Comparison of ENCODE assay signal across 8 mouse cellular contexts in genomic region chr17:87671890-87672660, GRCm38 (mm10). TPM values are rescaled to one million over a fixed set of nuclear protein-coding genes. Genes with fewer than 3 reads are reported as not detected.
DNase-seq lines count a peak whose midpoint lies in the region; ATAC-seq and TF ChIP-seq lines count a peak whose summit lies in the region.

Msh2 (plus strand) TSS chr17:87672330.

- H3K9ac ChIP-seq in hindbrain, embryonic 13.5 days: peak within 1 kb of the TSS; percentile 88

- no peaks in the 10 kb centered on the region for H3K27me3 ChIP-seq in Patski
- no peaks in the 10 kb centered on the region for H3K27me3 ChIP-seq in hindbrain, embryonic 13.5 days

- CTCF ChIA-PET in Patski (lab: Charles Lee): interaction anchor here (0.8 to 1.4 kb wide), 3 partner anchors 13 to 20 kb away, joined by 3 to 6 read pairs (median 3); no protein-coding TSS in a partner anchor

- peak; percentile 93 for DNase-seq in Patski (ENCODE audit: low read depth, low spot score)
- peak; percentile 99 for DNase-seq in cerebellum, postnatal 14 days
- DNase-seq in frontal cortex, postnatal 14 days (ENCODE audit: low spot score in 2 of 2): peak; percentile 95 to 98
- DNase-seq in layer of hippocampus, postnatal 25 days (ENCODE audit: extremely low spot score in 1 of 2, low spot score in 1 of 2): peak; percentile 88 to 95
- peak; percentile 98 for DNase-seq in lung, postnatal 25 days (ENCODE audit: low spot score)
- peak; percentile 100 for DNase-seq in retina, embryonic 14.5 days (ENCODE audit: low spot score)
- DNase-seq in thymus, postnatal 4 days: peak; percentile 99

- POLR2A ChIA-PET in Patski (lab: Charles Lee): no interaction called here

- peak within 1 kb of the TSS; percentile 81 for H3K4me2 ChIP-seq in hindbrain, embryonic 13.5 days

- peak within 1 kb of the TSS; percentile 88 for H3K27ac ChIP-seq in hindbrain, embryonic 13.5 days

- WGBS in hindbrain, embryonic 13.5 days: under 1% methylated on average over 44 of the region's 44 CpGs

- H3K9me3 ChIP-seq in hindbrain, embryonic 13.5 days: no peaks in the 10 kb centered on the region

- H3K4me3 ChIP-seq in hindbrain, embryonic 13.5 days: peak within 1 kb of the TSS; percentile 93

- peak; percentile 99 for ATAC-seq in Patski
- ATAC-seq in hindbrain, embryonic 13.5 days (ENCODE audit: low FRiP score): peak; percentile 99

- in situ Hi-C loops in Patski (cut with MboI; ENCODE audit: low pct_unique_long_range_greater_than_20kb): no loop called here

- peaks cover 24% of the 10 kb centered on the region for H3K4me1 ChIP-seq in hindbrain, embryonic 13.5 days (replicated peaks)

- H3K36me3 ChIP-seq in hindbrain, embryonic 13.5 days: no peaks in the 10 kb centered on the region

- no peak for TF ChIP-seq CTCF in Patski (IDR thresholded peaks at IDR 0.05)

RNA-seq across cellular contexts. Expression of gene Msh2, which starts in this region (rescaled TPM):
- 35.8 TPM for polyA plus RNA-seq in Patski (2021)
- polyA plus RNA-seq in hindbrain, embryonic 13.5 days (2015; fragmentation: Nextera tagmentation; extraction: Ambion mirVana): 69.4 and 70.5 TPM in 2 replicates
- total RNA-seq in layer of hippocampus, postnatal 25 days (2021): 10 to 100 TPM; 36.9 to 42.2 TPM

Comparison
In these comparisons a context has a peak if more than half of its experiments do, and no peak if none do; other contexts are left out.
1. Peak in every context shown above with its lines: DNase-seq, ATAC-seq, H3K4me3 ChIP-seq and H3K27ac ChIP-seq.